Mouse (Mus musculus) cerebellum, adult 2 months (tissue): Measurements from ENCODE around the gene Diaph3.

Experiments
- CTCF ChIP-seq: fragments of 200-500 bp; IDR thresholded peaks from 2 replicates; pipeline ENCODE4 v1.5.1; 2011; ENCODE audit warnings: low read depth, mild to moderate bottlenecking, control low read depth, low read length, moderate library complexity, borderline replicate concordance; ENCODE audit not compliant: insufficient read depth
- POLR2A ChIP-seq: fragments of 200-500 bp; IDR thresholded peaks from 2 replicates; pipeline ENCODE4 v1.6.1; 2011; ENCODE audit warnings: low read length, control low read depth, borderline replicate concordance; ENCODE audit not compliant: insufficient read depth

DNA sequence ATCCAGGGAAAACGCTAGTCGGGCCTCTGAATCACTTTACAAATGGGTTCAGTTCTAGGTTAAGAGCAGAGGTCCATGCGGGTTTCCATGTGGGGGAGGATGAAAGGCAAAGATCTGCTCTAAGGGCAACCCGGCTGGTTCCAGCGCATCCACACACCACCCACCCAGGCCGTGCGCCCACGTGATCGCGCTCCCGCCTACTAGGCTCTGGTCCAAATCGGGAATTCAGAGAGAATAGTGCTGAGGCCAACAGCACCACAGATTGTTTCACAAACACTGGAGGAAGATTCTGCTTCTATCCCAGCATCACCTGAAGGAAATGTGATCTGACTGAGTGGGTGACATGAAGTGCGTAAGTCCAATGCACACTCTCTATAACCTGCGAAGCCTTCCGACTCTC lies 17.9 kb downstream of the Diaph3 start:
- TF ChIP-seq POLR2A (no peak), CTCF (no peak)
